Mouse (Mus musculus) heart, adult 2 months (tissue): ENCODE data around the gene Tcl1b5.

Experiments used
- CTCF ChIP-seq: fragments of 200-600 bp; IDR thresholded peaks from 2 replicates; pipeline ENCODE4 v1.8.1; 2022; ENCODE audit warnings: antibody characterized with exemption, mild to moderate bottlenecking, moderate library complexity
- POLR2A ChIP-seq: fragments of 200-500 bp; IDR thresholded peaks from 2 replicates; pipeline ENCODE4 v1.6.1; 2011; ENCODE audit warnings: mild to moderate bottlenecking, low read depth, low read length, control low read depth; ENCODE audit not compliant: insufficient read depth

- TF ChIP-seq CTCF = no peak
- TF ChIP-seq POLR2A = no peak
These were observed 9.4 kb upstream of the Tcl1b5 start for GRCm38 (mm10) chr12:105166734-105167133.
